Mouse (Mus musculus): ENCODE results near the gene Taf12. TPM values are rescaled to one million over a fixed set of nuclear protein-coding genes. Genes with fewer than 3 reads are reported as not detected.
"Not testable (repeated sequence)": the region's sequence is repeated elsewhere in the genome, so short reads cannot be mapped to it uniquely, and the experiment has no call there.

Gene Taf12
- polyA plus RNA-seq, 1 experiment from 2014 or later, result 64.6 TPM

DNA sequence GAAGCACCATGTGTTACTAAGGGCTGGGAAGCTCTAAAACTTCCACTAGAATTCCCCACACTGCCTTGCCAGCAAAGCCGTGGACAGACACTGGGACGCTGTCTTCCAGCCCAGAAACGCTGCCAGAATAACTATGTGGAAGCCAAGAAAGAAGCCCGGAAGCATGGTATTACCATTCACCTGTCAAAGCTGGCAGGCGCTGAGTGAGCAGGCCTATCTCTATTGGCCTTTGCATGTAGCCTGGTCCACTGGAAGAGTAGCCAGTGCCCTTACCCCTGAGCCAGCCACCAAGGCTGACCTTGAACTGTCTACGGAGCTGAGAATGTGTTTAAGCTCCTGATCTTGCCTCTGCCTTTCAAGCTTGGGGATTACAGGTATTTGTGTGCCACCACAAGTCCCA, 27.3 kb downstream of the Taf12 start:
- Histone ChIP-seq H3K4me1 (ENCODE audit: control insufficient read depth, insufficient read depth, low read length) (no peaks in the 10 kb centered on the region; the same call in 1 of the 2 replicates), H3K4me2 (ENCODE audit: low read depth, low read length) (no peak overlapping the region), H3K27ac (replicated peaks; ENCODE audit: low read depth, low read length) (no peak overlapping the region), H3K9me3 (replicated peaks; ENCODE audit: control insufficient read depth, low read length) (no peaks in the 10 kb centered on the region), H3K9ac (replicated peaks; ENCODE audit: low read length) (no peak overlapping the region), H3K27me3 (ENCODE audit: control insufficient read depth, insufficient read depth, low read length) (no peaks in the 10 kb centered on the region), H3K36me3 (replicated peaks; ENCODE audit: control insufficient read depth, insufficient read depth, low read depth, low read length) (no peaks in the 10 kb centered on the region), H3K4me3 (ENCODE audit: low read depth, low read length) (no peak overlapping the region)
- ATAC-seq (replicated peaks; ENCODE audit: insufficient number of reproducible peaks, low FRiP score, low TSS enrichment, low read depth) (no peak), DNase-seq (ENCODE audit: low spot score) (no peak)
- WGBS, result 83% methylated on average over 6 of the region's 6 CpGs

DNA sequence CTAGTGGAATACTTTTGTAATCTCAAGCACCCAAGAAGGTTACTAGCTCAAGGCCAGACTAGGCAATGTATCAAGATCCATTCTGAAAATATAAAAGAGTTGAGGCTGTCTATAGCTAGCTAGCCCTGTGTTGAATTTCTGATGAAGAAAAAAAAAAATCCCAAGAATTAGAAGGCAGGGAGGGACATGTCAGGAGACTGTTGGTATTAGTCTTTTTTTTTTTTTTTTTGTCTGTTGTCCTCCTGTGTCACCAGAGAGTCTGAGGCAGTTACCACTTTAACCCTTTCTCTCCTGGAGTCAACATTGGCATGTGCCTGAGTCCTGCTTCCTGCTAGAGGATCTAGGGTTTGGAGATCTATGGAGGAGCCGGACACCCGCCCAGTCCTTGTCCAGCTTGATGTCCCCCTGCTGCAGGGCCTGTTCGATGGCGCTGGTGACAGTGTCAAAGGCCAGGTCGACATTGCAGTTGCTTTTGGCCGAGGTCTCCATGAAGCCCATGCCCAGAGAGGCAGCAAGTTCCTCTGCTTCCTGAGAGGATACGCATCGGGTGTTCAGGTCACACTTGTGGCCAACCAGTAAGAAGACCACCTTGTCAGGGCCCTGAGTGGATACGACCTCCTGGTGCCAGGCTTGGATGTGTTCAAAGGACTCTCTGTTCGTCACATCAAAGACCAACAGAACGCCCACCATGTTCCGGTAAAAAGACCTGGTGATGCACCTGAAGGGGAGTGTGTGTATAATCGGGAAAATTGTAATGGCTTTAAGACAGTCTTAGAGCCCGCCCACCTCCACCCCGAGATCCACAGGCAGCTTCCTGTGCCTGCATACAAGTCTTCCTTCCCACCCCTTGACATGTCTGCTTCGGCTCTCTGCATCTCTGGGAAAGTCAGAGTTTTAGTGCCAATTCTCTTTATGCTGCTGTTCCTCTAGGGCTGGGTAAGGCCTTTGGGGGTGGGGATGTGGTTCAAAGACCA, 28.1 kb downstream of the Taf12 start:
- Histone ChIP-seq H3K4me2 (ENCODE audit: low read depth, low read length) (peak overlapping the region; percentile 54), H3K27me3 (ENCODE audit: control insufficient read depth, insufficient read depth, low read length) (no peaks in the 10 kb centered on the region), H3K9ac (replicated peaks; ENCODE audit: low read length) (peak overlapping the region; percentile 54), H3K4me3 (ENCODE audit: low read depth, low read length) (peak overlapping the region; percentile 40), H3K9me3 (replicated peaks; ENCODE audit: control insufficient read depth, low read length) (no peaks in the 10 kb centered on the region), H3K4me1 (ENCODE audit: control insufficient read depth, insufficient read depth, low read length) (no peaks in the 10 kb centered on the region; the same call in 1 of the 2 replicates), H3K36me3 (replicated peaks; ENCODE audit: control insufficient read depth, insufficient read depth, low read depth, low read length) (no peaks in the 10 kb centered on the region), H3K27ac (replicated peaks; ENCODE audit: low read depth, low read length) (no peak overlapping the region)
- WGBS, result 67% methylated on average over 16 of the region's 16 CpGs
- DNase-seq (ENCODE audit: low spot score), result no peak
- ATAC-seq (replicated peaks; ENCODE audit: insufficient number of reproducible peaks, low FRiP score, low TSS enrichment, low read depth), result no peak

- Histone ChIP-seq H3K4me3 (ENCODE audit: low read depth, low read length) (peak within 1 kb of the TSS; percentile 40), H3K27ac (replicated peaks; ENCODE audit: low read depth, low read length) (0 out of 2 replicates have a peak within 1 kb of the TSS, but pooled peaks have one; percentile 21), H3K27me3 (ENCODE audit: control insufficient read depth, insufficient read depth, low read length) (no peaks in the 10 kb centered on the region), H3K4me2 (ENCODE audit: low read depth, low read length) (peak within 1 kb of the TSS; percentile 54), H3K9ac (replicated peaks; ENCODE audit: low read length) (peak within 1 kb of the TSS; percentile 54), H3K36me3 (replicated peaks; ENCODE audit: control insufficient read depth, insufficient read depth, low read depth, low read length) (no peaks in the 10 kb centered on the region), H3K9me3 (replicated peaks; ENCODE audit: control insufficient read depth, low read length) (no peaks in the 10 kb centered on the region), H3K4me1 (ENCODE audit: control insufficient read depth, insufficient read depth, low read length) (no peaks in the 10 kb centered on the region; the same call in 1 of the 2 replicates)
- ATAC-seq (replicated peaks; ENCODE audit: insufficient number of reproducible peaks, low FRiP score, low TSS enrichment, low read depth) (peak; percentile 68), DNase-seq (ENCODE audit: low spot score) (peak; percentile 77)
- 2% methylated on average over 31 of the region's 31 CpGs for WGBS
Measured at GRCm38 (mm10) chr4:132302939-132303479, 28.8 kb downstream of the Taf12 start, which contains the start of gene Rab42. TSS of gene Rab42 (minus strand) at chr4:132303385.

DNA sequence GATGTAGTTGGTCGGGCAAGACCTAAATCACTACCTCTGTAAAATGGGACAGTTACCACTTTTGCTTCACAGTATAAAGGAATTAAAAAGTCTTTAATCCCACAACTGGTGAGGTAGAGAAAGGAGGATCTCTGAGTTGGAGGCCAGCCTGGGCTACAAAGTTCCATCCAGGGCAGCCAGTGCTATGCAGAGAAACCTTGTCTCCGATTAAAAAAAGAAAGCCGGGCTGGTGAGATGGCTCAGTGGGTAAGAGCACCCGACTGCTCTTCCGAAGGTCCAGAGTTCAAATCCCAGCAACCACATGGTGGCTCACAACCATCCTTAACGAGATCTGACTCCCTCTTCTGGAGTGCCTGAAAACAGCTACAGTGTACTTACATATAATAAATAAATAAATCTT, 29.3 kb downstream of the Taf12 start:
- not testable (repeated sequence) for H3K9ac ChIP-seq (replicated peaks; ENCODE audit: low read length); H3K27me3 ChIP-seq (ENCODE audit: control insufficient read depth, insufficient read depth, low read length); DNase-seq (ENCODE audit: low spot score); ATAC-seq (replicated peaks; ENCODE audit: insufficient number of reproducible peaks, low FRiP score, low TSS enrichment, low read depth); H3K4me1 ChIP-seq (ENCODE audit: control insufficient read depth, insufficient read depth, low read length); H3K27ac ChIP-seq (replicated peaks; ENCODE audit: low read depth, low read length); H3K9me3 ChIP-seq (replicated peaks; ENCODE audit: control insufficient read depth, low read length); H3K36me3 ChIP-seq (replicated peaks; ENCODE audit: control insufficient read depth, insufficient read depth, low read depth, low read length)
- H3K4me2 ChIP-seq (ENCODE audit: low read depth, low read length), result peak overlapping the region; percentile 54
- WGBS, result 47% methylated on average over 6 of the region's 6 CpGs
- H3K4me3 ChIP-seq (ENCODE audit: low read depth, low read length), result peak overlapping the region; percentile 40

DNA sequence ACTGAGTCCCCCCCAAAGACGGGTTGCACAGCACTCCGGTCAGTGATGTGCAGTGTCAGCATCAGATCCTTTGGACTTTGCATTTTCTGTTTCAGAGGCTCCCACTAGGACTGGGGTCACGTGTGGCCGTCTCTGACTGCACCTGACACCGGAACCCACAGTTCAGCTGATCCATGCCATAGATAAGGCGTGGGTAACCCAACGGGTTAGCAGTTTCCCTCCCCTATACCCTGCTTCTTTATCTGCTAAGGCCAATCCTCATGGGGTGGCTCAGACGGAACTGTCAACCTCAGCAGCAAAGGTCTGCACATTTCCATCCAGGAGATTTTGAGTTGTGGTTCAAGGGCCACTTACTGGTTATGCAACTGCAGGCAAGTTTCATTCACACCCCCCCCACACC, 31.1 kb downstream of the Taf12 start:
- DNase-seq (ENCODE audit: low spot score) (no peak), ATAC-seq (replicated peaks; ENCODE audit: insufficient number of reproducible peaks, low FRiP score, low TSS enrichment, low read depth) (no peak)
- Histone ChIP-seq H3K9ac (replicated peaks; ENCODE audit: low read length) (no peak overlapping the region), H3K36me3 (replicated peaks; ENCODE audit: control insufficient read depth, insufficient read depth, low read depth, low read length) (peaks cover 4% of the 10 kb centered on the region; the same call in 1 of the 2 replicates), H3K27me3 (ENCODE audit: control insufficient read depth, insufficient read depth, low read length) (no peaks in the 10 kb centered on the region), H3K4me2 (ENCODE audit: low read depth, low read length) (no peak overlapping the region), H3K9me3 (replicated peaks; ENCODE audit: control insufficient read depth, low read length) (no peaks in the 10 kb centered on the region), H3K4me1 (ENCODE audit: control insufficient read depth, insufficient read depth, low read length) (no peaks in the 10 kb centered on the region; the same call in 1 of the 2 replicates), H3K27ac (replicated peaks; ENCODE audit: low read depth, low read length) (no peak overlapping the region), H3K4me3 (ENCODE audit: low read depth, low read length) (no peak overlapping the region)
- 80% methylated on average over 8 of the region's 8 CpGs for WGBS

- Histone ChIP-seq H3K4me1 (ENCODE audit: control insufficient read depth, insufficient read depth, low read length) (no peaks in the 10 kb centered on the region; the same call in 1 of the 2 replicates), H3K36me3 (replicated peaks; ENCODE audit: control insufficient read depth, insufficient read depth, low read depth, low read length) (peaks cover 5% of the 10 kb centered on the region), H3K9me3 (replicated peaks; ENCODE audit: control insufficient read depth, low read length) (no peaks in the 10 kb centered on the region), H3K27ac (replicated peaks; ENCODE audit: low read depth, low read length) (no peak overlapping the region), H3K9ac (replicated peaks; ENCODE audit: low read length) (no peak overlapping the region), H3K4me3 (ENCODE audit: low read depth, low read length) (no peak overlapping the region), H3K4me2 (ENCODE audit: low read depth, low read length) (no peak overlapping the region), H3K27me3 (ENCODE audit: control insufficient read depth, insufficient read depth, low read length) (no peaks in the 10 kb centered on the region)
- ATAC-seq (replicated peaks; ENCODE audit: insufficient number of reproducible peaks, low FRiP score, low TSS enrichment, low read depth), result no peak
- no peak for DNase-seq (ENCODE audit: low spot score)
- 85% methylated on average over 6 of the region's 6 CpGs for WGBS
Measured at GRCm38 (mm10) chr4:132306004-132306403, 31.8 kb downstream of the Taf12 start.

DNA sequence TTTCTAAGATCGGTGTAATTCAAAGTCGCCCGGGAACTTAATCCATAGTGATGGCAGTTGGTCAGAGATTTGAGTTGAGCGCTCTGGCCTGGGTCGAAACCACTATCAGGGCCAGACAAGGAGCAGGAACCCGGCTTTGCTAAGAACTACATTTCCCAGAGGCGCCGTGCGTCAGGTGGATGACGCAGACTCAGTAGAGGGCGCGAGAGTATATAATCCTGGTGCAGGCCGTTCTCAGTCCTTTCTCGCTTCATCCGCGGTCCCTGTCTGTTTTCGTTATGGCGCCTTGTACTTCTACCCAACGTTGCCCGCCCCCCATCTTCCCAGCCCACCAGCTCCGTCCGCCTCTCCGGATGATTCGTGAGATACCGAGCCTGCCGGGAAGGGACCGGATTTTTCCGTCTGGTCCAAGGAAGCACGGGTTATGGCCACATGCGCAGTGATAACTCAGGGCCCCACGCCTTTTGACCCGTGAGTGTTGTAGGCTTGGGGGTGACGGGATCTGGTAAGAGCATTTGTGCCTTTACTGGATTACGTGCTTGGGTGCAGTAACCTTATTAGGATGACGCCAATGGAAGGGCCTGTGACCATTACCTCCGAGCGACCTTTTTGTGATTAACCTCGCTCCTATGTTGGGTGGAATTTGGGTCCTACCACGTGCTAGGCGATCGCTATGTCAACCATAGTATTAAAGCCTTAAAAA, 34.4 kb downstream of the Taf12 start:
- peak overlapping the region; percentile 69 for H3K27ac ChIP-seq (replicated peaks; ENCODE audit: low read depth, low read length)
- ATAC-seq (replicated peaks; ENCODE audit: insufficient number of reproducible peaks, low FRiP score, low TSS enrichment, low read depth) (peak; percentile 90), DNase-seq (ENCODE audit: low spot score) (peak; percentile 96)
- 2% methylated on average over 41 of the region's 41 CpGs for WGBS
- no peaks in the 10 kb centered on the region for H3K9me3 ChIP-seq (replicated peaks; ENCODE audit: control insufficient read depth, low read length)
- H3K4me3 ChIP-seq (ENCODE audit: low read depth, low read length), result peak overlapping the region; percentile 80
- peak overlapping the region; percentile 86 for H3K9ac ChIP-seq (replicated peaks; ENCODE audit: low read length)
- no peaks in the 10 kb centered on the region; the same call in 1 of the 2 replicates for H3K4me1 ChIP-seq (ENCODE audit: control insufficient read depth, insufficient read depth, low read length)
- peak overlapping the region; percentile 75 for H3K4me2 ChIP-seq (ENCODE audit: low read depth, low read length)
- no peaks in the 10 kb centered on the region for H3K27me3 ChIP-seq (ENCODE audit: control insufficient read depth, insufficient read depth, low read length)
- peaks cover 8% of the 10 kb centered on the region for H3K36me3 ChIP-seq (replicated peaks; ENCODE audit: control insufficient read depth, insufficient read depth, low read depth, low read length)

All from embryonic facial prominence, embryonic 11.5 days (tissue).